Mouse (Mus musculus) kidney, adult 2 months (tissue): ENCODE measurements at regions not wholly inside any gene's neighbourhood (a gene's known extent, or its start where the extent isn't known, plus 50 kb on each side); places are given as distances from the start of the nearest gene placed in this dataset.

Source experiments
- CTCF ChIP-seq: fragments of 200-500 bp; conservative IDR thresholded peaks from 2 replicates; pipeline ENCODE4 v1.5.1; 2011; ENCODE audit warnings: low read depth, mild to moderate bottlenecking, control low read depth, low read length, moderate library complexity, mixed read lengths; ENCODE audit not compliant: insufficient read depth, insufficient read length
- POLR2A ChIP-seq: fragments of 200-500 bp; IDR thresholded peaks from one replicate; pipeline ENCODE4 v1.6.1; 2011; ENCODE audit warnings: low read depth, low read length, control low read depth

DNA sequence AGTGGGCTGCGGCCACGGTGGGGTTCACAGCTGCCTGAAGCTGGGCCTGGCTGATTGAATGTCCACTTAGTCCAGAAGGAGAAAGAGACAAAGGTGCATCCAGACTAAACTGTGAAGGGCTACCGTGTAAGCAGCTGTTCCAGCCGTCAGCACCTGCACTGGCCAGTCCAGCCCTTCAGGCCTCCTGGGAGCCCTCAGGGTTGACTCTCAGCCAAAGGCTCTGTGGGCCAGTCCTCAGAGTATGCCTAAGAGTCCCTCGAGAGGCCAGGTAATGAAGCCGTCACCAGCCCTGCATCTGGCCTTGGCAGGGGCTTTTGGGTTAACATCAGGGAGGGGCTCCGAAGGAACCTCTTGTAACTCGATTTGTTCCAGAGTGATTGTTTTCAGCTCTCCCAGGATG is 187.4 kb downstream of the Gpd2 start:
- no peak for TF ChIP-seq CTCF
- no peak for TF ChIP-seq POLR2A
